Mouse (Mus musculus) olfactory bulb, adult 2 months (tissue): ENCODE measurements at regions not wholly inside any gene's neighbourhood (a gene's known extent, or its start where the extent isn't known, plus 50 kb on each side); places are given as distances from the start of the nearest gene placed in this dataset.

ENCODE experiments used
- CTCF ChIP-seq: fragments of 200-500 bp; IDR thresholded peaks from 2 replicates; pipeline ENCODE4 v1.5.1; 2012; ENCODE audit warnings: low read depth, mild to moderate bottlenecking, low read length, moderate library complexity; ENCODE audit not compliant: insufficient read depth
- POLR2A ChIP-seq: fragments of 200-500 bp; IDR thresholded peaks from 2 replicates; pipeline ENCODE4 v1.6.1; 2012; ENCODE audit warnings: mild to moderate bottlenecking, low read depth, low read length, moderate library complexity; ENCODE audit not compliant: insufficient read depth

DNA sequence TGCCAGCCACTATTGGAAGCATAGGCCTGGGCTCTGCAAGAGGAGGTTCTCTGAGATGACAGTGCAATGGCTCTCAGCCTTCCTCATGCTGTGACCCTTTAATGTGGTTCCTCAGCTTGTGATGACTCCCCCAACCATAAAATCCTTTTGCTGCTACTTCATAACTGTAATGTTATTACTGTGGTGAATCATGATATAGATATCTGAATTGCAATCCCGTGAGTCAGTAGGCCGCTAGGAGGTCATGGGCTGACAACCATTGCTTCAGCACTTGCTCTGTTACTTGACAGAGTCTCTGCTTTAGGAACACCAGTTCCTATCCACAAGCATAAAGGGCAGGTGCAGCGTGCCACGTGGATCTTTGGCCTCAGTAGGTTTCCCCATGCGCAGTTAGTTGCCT is 69.8 kb upstream of the Vps8 start:
- TF ChIP-seq CTCF (no peak), POLR2A (no peak)
